Mouse (Mus musculus): ENCODE measurements around the gene Bcl2l2.

DNA sequence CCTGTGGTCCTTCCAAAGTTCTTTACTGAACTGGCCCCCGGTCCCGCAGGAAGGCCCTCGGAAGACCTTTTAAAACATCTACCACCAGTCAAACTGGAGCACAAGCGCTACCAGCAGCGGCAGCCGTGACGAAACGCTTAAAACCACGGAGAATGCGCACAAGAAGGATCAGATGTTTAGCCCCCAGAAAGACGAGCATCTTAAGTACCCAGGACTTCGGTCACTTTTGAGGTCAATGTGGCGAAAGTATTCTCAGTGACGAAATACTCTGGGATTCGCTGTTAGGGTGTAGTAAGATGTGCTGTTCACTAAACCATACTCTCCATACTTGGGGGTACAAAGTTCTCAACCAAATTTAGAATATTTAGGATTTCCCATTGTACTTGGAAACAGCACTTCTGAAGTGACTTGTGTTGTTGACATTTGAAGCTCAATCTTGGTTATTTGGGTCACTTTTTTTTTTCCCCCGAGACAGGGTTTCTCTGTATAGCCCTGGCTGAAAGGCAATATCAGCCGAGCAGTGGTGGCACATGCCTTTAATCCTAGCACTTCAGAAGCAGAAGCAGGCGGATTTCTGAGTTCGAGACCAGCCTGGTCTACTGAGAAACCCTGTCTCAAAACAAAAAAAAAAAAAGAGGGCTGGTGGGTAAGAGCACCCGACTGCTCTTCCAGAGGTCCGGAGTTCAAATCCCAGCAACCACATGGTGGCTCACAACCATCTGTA is 18.7 kb upstream of the Bcl2l2 start:
- TF ChIP-seq CTCF (IDR thresholded peaks at IDR 0.05; ENCODE audit: low read depth, low read length): no peak
- TF ChIP-seq POLR2A (IDR thresholded peaks at IDR 0.05; ENCODE audit: borderline replicate concordance, low read depth, low read length): no peak

Data from bone marrow macrophage, adult 2 months (primary cell).